Mouse (Mus musculus) stomach, postnatal 0 days (tissue): Measurements from ENCODE around the gene Dst.

Source experiments
- CTCF ChIP-seq: IDR thresholded peaks from 2 replicates; pipeline ENCODE4 v1.5.1; 2016; ENCODE audit warnings: antibody characterized with exemption, low read depth, mild to moderate bottlenecking, moderate library complexity
- EP300 ChIP-seq: optimal IDR thresholded peaks from 2 replicates; pipeline ENCODE3; 2016; ENCODE audit warnings: antibody characterized with exemption

- TF ChIP-seq CTCF = no peak
- TF ChIP-seq EP300 = no peak
These were observed 217.1 kb downstream of the Dst start for GRCm38 (mm10) chr1:34125148-34125547.
